Mouse (Mus musculus) limb, embryonic 10.5 days (tissue): ENCODE measurements around the gene Gdpd4. TPM values are rescaled to one million over a fixed set of nuclear protein-coding genes. Genes with fewer than 3 reads are reported as not detected.

Experiments used
- DNase-seq: peaks from one replicate; pipeline ENCODE4 v3.0.0-alpha.2; 2017; ENCODE audit warnings: low spot score
- H3K27ac ChIP-seq: fragments of 300-500 bp; sonication (generic); 2 replicates; pipeline ENCODE4 v1.5.1; 2016; ENCODE audit warnings: mild to moderate bottlenecking
- H3K27me3 ChIP-seq: fragments of 300-500 bp; sonication (generic); 2 replicates; pipeline ENCODE4 v1.6.1; 2016; ENCODE audit warnings: low read depth, mild to moderate bottlenecking; ENCODE audit not compliant: poor library complexity, severe bottlenecking
- H3K36me3 ChIP-seq: fragments of 300-500 bp; sonication (generic); 2 replicates; pipeline ENCODE4 v1.6.1; 2016; ENCODE audit warnings: mild to moderate bottlenecking, moderate library complexity
- H3K4me1 ChIP-seq: fragments of 300-500 bp; sonication (generic); 2 replicates; pipeline ENCODE4 v1.6.1; 2016
- H3K4me3 ChIP-seq: fragments of 300-500 bp; sonication (generic); 2 replicates; pipeline ENCODE4 v1.5.1; 2016; ENCODE audit warnings: mild to moderate bottlenecking, moderate library complexity
- H3K9me3 ChIP-seq: fragments of 300-500 bp; sonication (generic); replicated peaks from 2 replicates; pipeline ENCODE4 v1.6.1; 2016; ENCODE audit warnings: mild to moderate bottlenecking
- WGBS: fragments of 180-500 bp; shearing (Covaris S2); methylation state at CpG from one replicate; pipeline ENCODE4 v1.1.7; 2016; 5-methylcytosine and 5-hydroxymethylcytosine counted together
- polyA plus RNA-seq: library from polyadenylated mRNA; unstranded; fragments of >200 nt; fragmentation: Nextera tagmentation; extraction: Ambion mirVana; gene quantifications from 2 replicates; pipeline ENCODE4 v1.2.1, GENCODE M21; 2016

Gdpd4 gene
- polyA plus RNA-seq, 1 experiment from 2014 or later, result not detected

- H3K4me1 ChIP-seq, result no peaks in the 10 kb centered on the region
Measured at GRCm38 (mm10) chr7:98048101-98048824, 128.5 kb downstream of the Gdpd4 start.

GRCm38 (mm10) chr7:98051980-98052379 is 132.2 kb downstream of the Gdpd4 start:
- Histone ChIP-seq H3K27me3 (no peaks in the 10 kb centered on the region), H3K9me3 (no peaks in the 10 kb centered on the region), H3K36me3 (no peaks in the 10 kb centered on the region), H3K4me1 (0 out of 2 replicates have a peak, but pooled peaks cover 2% of the 10 kb centered on the region), H3K4me3 (no peak overlapping the region), H3K27ac (no peak overlapping the region)
- 17% methylated on average over 8 of the region's 8 CpGs for WGBS
- DNase-seq, result peak; percentile 81

More at GRCm38 (mm10) chr7:98048101-98048824, 128.5 kb downstream of the Gdpd4 start:
- Histone ChIP-seq H3K27ac (no peak overlapping the region), H3K36me3 (no peaks in the 10 kb centered on the region), H3K27me3 (no peaks in the 10 kb centered on the region), H3K9me3 (no peaks in the 10 kb centered on the region), H3K4me3 (no peak overlapping the region)
- 85% methylated on average over 9 of the region's 9 CpGs for WGBS
- DNase-seq, result no peak

- no peaks in the 10 kb centered on the region for H3K27me3 ChIP-seq
- H3K9me3 ChIP-seq, result no peaks in the 10 kb centered on the region
- DNase-seq, result no peak
- 0 out of 2 replicates have a peak, but pooled peaks cover 6% of the 10 kb centered on the region for H3K4me1 ChIP-seq
- 90% methylated on average over 9 of the region's 9 CpGs for WGBS
- no peak overlapping the region for H3K4me3 ChIP-seq
- H3K27ac ChIP-seq, result no peak overlapping the region
- no peaks in the 10 kb centered on the region for H3K36me3 ChIP-seq
Measured at GRCm38 (mm10) chr7:98054461-98054860, 134.7 kb downstream of the Gdpd4 start.

GRCm38 (mm10) chr7:98054942-98055341 is 135.2 kb downstream of the Gdpd4 start:
- Histone ChIP-seq H3K4me3 (no peak overlapping the region), H3K27me3 (no peaks in the 10 kb centered on the region), H3K9me3 (no peaks in the 10 kb centered on the region), H3K36me3 (no peaks in the 10 kb centered on the region), H3K4me1 (0 out of 2 replicates have a peak, but pooled peaks cover 6% of the 10 kb centered on the region), H3K27ac (no peak overlapping the region)
- DNase-seq, result no peak
- 86% methylated on average over 8 of the region's 8 CpGs for WGBS

DNA sequence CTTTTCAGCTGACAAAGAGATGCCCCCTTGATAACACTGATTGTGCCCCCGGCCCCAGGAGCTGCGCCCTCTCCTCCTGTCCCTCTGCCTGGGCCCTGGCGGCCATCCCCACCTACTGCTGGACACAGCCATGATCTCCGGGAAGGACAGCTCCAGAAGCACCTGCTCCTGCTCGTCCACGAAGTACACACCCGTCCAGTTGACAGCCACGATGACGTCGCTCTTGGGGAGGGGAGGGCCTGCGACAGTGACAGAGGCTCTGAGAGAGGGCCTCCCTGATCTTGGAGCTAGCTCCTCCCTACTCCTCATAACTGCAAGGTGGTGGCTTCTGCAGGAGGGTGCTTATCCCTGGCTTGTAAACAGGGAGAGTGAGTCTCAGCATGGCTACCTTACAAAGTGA is 146.5 kb downstream of the Gdpd4 start:
- Histone ChIP-seq H3K4me1 (no peaks in the 10 kb centered on the region), H3K4me3 (no peak overlapping the region), H3K9me3 (no peaks in the 10 kb centered on the region), H3K36me3 (peaks cover 14% of the 10 kb centered on the region; the same call in 1 of the 2 replicates), H3K27ac (0 out of 2 replicates have a peak overlapping the region, but pooled peaks have one; percentile 23), H3K27me3 (no peaks in the 10 kb centered on the region)
- WGBS, result 86% methylated on average over 11 of the region's 11 CpGs
- DNase-seq, result no peak

DNA sequence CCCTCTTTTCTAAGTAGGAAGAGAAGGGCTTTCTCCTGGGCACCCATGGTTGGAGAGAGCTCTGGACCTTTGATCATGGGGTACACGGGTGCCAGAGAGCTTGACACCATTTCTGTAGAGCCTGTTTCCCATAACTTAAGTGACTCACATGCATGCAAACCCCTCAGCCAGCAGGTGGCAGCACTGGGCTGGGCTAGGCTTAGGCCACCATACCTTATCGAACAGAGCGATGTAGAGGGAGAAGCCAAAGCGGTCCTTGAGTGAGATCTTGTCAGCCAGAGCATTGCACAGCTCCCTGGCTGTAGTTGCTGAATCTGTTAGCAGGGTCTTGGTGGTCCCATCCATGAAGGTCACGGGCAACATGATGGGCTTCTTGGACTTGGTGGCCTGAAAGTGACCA is 151.9 kb downstream of the Gdpd4 start:
- no peak overlapping the region for H3K4me3 ChIP-seq
- H3K36me3 ChIP-seq, result peaks cover 12% of the 10 kb centered on the region; the same call in 1 of the 2 replicates
- DNase-seq, result peak; percentile 92
- WGBS, result 44% methylated on average over 5 of the region's 5 CpGs
- no peaks in the 10 kb centered on the region for H3K4me1 ChIP-seq
- no peak overlapping the region for H3K27ac ChIP-seq
- no peaks in the 10 kb centered on the region for H3K27me3 ChIP-seq
- H3K9me3 ChIP-seq, result no peaks in the 10 kb centered on the region

DNA sequence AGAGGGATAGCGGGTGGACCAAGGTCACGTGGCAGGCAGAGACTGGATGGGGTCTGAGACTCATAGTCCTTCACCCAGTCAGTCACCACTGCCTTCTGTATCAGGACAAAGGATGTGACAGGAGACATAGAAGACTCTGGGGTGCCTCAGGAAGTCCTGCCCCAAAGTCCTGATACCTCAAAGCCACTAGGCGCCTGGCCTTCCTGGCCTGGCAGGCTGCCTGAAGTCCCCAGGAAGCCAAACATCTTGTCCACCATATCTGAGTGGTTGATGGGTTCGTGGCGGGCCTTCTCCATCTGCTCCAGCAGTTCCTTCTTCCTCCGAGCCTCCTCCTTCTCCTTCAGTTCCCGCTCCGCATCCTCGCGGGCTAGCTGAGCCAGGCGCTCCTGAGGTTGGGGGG is 157.7 kb downstream of the Gdpd4 start:
- Histone ChIP-seq H3K27ac (no peak overlapping the region), H3K27me3 (no peaks in the 10 kb centered on the region), H3K9me3 (no peaks in the 10 kb centered on the region), H3K36me3 (peaks cover 25% of the 10 kb centered on the region), H3K4me3 (no peak overlapping the region), H3K4me1 (peaks cover 8% of the 10 kb centered on the region)
- DNase-seq, result no peak
- 89% methylated on average over 11 of the region's 11 CpGs for WGBS

- H3K36me3 ChIP-seq, result peaks cover 10% of the 10 kb centered on the region
- peak overlapping the region; percentile 32 for H3K27ac ChIP-seq
- H3K27me3 ChIP-seq, result no peaks in the 10 kb centered on the region
- WGBS, result 26% methylated on average over 5 of the region's 5 CpGs
- H3K4me1 ChIP-seq, result peaks cover 34% of the 10 kb centered on the region
- no peaks in the 10 kb centered on the region for H3K9me3 ChIP-seq
- H3K4me3 ChIP-seq, result no peak overlapping the region
- DNase-seq, result no peak
Measured at GRCm38 (mm10) chr7:98082376-98082775, 162.6 kb downstream of the Gdpd4 start.

GRCm38 (mm10) chr7:98084541-98085293 is 165.0 kb downstream of the Gdpd4 start:
- Histone ChIP-seq H3K9me3 (no peaks in the 10 kb centered on the region), H3K4me1 (peaks cover 34% of the 10 kb centered on the region), H3K4me3 (no peak overlapping the region), H3K27me3 (no peaks in the 10 kb centered on the region), H3K36me3 (peaks cover 1% of the 10 kb centered on the region; the same call in 1 of the 2 replicates), H3K27ac (peak overlapping the region; percentile 25; the same call in 1 of the 2 replicates)
- no peak for DNase-seq
- WGBS, result 52% methylated on average over 12 of the region's 12 CpGs

- WGBS, result 77% methylated on average over 7 of the region's 7 CpGs
- Histone ChIP-seq H3K4me1 (peaks cover 34% of the 10 kb centered on the region), H3K9me3 (no peaks in the 10 kb centered on the region), H3K36me3 (no peaks in the 10 kb centered on the region), H3K27ac (no peak overlapping the region), H3K4me3 (no peak overlapping the region), H3K27me3 (no peaks in the 10 kb centered on the region)
- DNase-seq, result no peak
Measured at GRCm38 (mm10) chr7:98085314-98085713, 165.6 kb downstream of the Gdpd4 start.

DNA sequence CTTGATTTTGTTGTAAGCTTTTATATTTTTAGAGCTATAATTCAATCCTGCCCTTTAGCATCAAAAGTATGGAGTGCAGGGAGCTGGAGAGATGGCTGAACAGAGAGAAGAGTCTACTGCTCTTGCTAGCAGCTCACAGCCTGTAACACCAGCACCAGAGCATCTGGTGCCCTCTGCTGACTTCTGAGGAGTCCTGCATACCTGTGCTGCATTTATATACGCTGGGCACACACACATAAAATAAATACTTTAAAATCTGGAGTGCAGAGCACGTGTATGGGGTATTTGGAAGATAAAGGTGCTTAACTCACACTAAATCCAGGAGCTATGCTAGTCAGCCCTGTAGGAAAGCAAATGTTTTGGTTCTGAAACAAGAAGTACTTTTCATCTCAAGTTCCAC is 166.6 kb downstream of the Gdpd4 start:
- H3K27me3 ChIP-seq, result no peaks in the 10 kb centered on the region
- no peaks in the 10 kb centered on the region for H3K9me3 ChIP-seq
- no peak overlapping the region for H3K4me3 ChIP-seq
- DNase-seq, result no peak
- peaks cover 30% of the 10 kb centered on the region for H3K4me1 ChIP-seq
- no peak overlapping the region for H3K27ac ChIP-seq
- WGBS, result 58% methylated on average over 2 of the region's 2 CpGs
- H3K36me3 ChIP-seq, result no peaks in the 10 kb centered on the region

- H3K9me3 ChIP-seq, result no peaks in the 10 kb centered on the region
- H3K4me1 ChIP-seq, result no peaks in the 10 kb centered on the region
- H3K4me3 ChIP-seq, result no peak overlapping the region
- 97% methylated on average over 4 of the region's 4 CpGs for WGBS
- H3K27me3 ChIP-seq, result no peaks in the 10 kb centered on the region
- DNase-seq, result no peak
- H3K27ac ChIP-seq, result no peak overlapping the region
- peaks cover 23% of the 10 kb centered on the region for H3K36me3 ChIP-seq
Measured at GRCm38 (mm10) chr7:98095852-98096251, 176.1 kb downstream of the Gdpd4 start.

DNA sequence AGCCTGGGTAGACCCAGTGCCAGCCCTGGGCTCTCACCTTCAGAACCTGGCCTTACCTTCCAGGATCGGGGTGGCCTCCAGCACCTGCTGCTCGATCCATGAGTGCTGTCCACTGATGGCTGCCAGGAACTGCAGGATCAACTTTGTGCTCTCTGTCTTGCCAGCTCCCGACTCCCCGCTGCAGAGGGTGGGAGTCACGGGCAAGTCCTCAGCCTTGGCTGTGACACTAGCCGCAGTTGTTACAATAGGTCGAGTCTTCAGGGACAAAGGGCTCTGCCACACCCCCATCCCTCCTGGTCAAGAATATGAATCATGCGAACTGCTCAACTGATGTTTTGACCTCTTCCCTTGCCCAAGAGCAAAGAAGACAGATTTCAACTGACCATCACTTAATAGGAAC is 177.8 kb downstream of the Gdpd4 start:
- no peaks in the 10 kb centered on the region for H3K27me3 ChIP-seq
- H3K4me1 ChIP-seq, result peaks cover 5% of the 10 kb centered on the region; the same call in 1 of the 2 replicates
- H3K27ac ChIP-seq, result no peak overlapping the region
- 95% methylated on average over 8 of the region's 8 CpGs for WGBS
- no peak for DNase-seq
- H3K9me3 ChIP-seq, result no peaks in the 10 kb centered on the region
- H3K36me3 ChIP-seq, result peaks cover 19% of the 10 kb centered on the region
- no peak overlapping the region for H3K4me3 ChIP-seq
